Mouse (Mus musculus) limb, embryonic 11.5 days (tissue): ENCODE measurements around the gene Fam19a1. TPM values are rescaled to one million over a fixed set of nuclear protein-coding genes. Genes with fewer than 3 reads are reported as not detected.

Experiments used
- ATAC-seq: fragments of 200-750 bp; cut with Nextera tagmentation; 2 replicates; pipeline ENCODE4 v1.8.0; 2017; ENCODE audit warnings: low read depth; ENCODE audit not compliant: insufficient number of reproducible peaks, low FRiP score, low TSS enrichment
- DNase-seq: peaks from one replicate; pipeline ENCODE4 v3.0.0-alpha.2; 2015; ENCODE audit warnings: low spot score
- H3K27ac ChIP-seq: fragments of 300-500 bp; sonication (generic); replicated peaks from 2 replicates; pipeline ENCODE4 v1.5.1; 2014; ENCODE audit warnings: low read depth, mild to moderate bottlenecking, low read length
- H3K27me3 ChIP-seq: fragments of 300-500 bp; sonication (generic); 2 replicates; pipeline ENCODE4 v1.6.1; 2014; ENCODE audit warnings: mild to moderate bottlenecking, low read length, mixed read lengths; ENCODE audit not compliant: control insufficient read depth, insufficient read depth
- H3K36me3 ChIP-seq: fragments of 300-500 bp; sonication (generic); 2 replicates; pipeline ENCODE4 v1.6.1; 2014; ENCODE audit warnings: mild to moderate bottlenecking, low read length, moderate library complexity, mixed read lengths; ENCODE audit not compliant: control insufficient read depth, insufficient read depth
- H3K4me1 ChIP-seq: fragments of 300-500 bp; sonication (generic); 2 replicates; pipeline ENCODE4 v1.6.1; 2014; ENCODE audit warnings: low read length, mixed read lengths; ENCODE audit not compliant: control insufficient read depth, insufficient read depth
- H3K4me2 ChIP-seq: fragments of 300-500 bp; sonication (generic); 2 replicates; pipeline ENCODE4 v1.6.1; 2014; ENCODE audit warnings: low read depth, mild to moderate bottlenecking, moderate library complexity; ENCODE audit not compliant: severe bottlenecking
- H3K4me3 ChIP-seq: fragments of 300-500 bp; sonication (generic); 2 replicates; pipeline ENCODE4 v1.5.1; 2014; ENCODE audit warnings: low read depth, low read length
- H3K9ac ChIP-seq: fragments of 300-500 bp; sonication (generic); 2 replicates; pipeline ENCODE4 v1.6.1; 2014; ENCODE audit warnings: mild to moderate bottlenecking, low read length
- H3K9me3 ChIP-seq: fragments of 300-500 bp; sonication (generic); 2 replicates; pipeline ENCODE4 v1.6.1; 2016; ENCODE audit warnings: low read length; ENCODE audit not compliant: control insufficient read depth
- WGBS: fragments of 180-500 bp; shearing (Covaris S2); extraction: QIAGEN DNeasy Blood & Tissue Kit; methylation state at CpG from one replicate; pipeline ENCODE4 v1.1.7; 2014; 5-methylcytosine and 5-hydroxymethylcytosine counted together
- polyA plus RNA-seq: library from polyadenylated mRNA; unstranded; fragments of >200 nt; fragmentation: Nextera tagmentation; extraction: Ambion mirVana; gene quantifications from 2 replicates; pipeline ENCODE4 v1.2.1, GENCODE M21; 2014

Gene Fam19a1
- polyA plus RNA-seq, 1 experiment from 2014 or later: 4.0 TPM

- Histone ChIP-seq H3K36me3 (no peaks in the 10 kb centered on the region), H3K27ac (no peak overlapping the region), H3K27me3 (no peaks in the 10 kb centered on the region), H3K9ac (no peak overlapping the region), H3K4me3 (no peak overlapping the region), H3K9me3 (no peaks in the 10 kb centered on the region), H3K4me2 (no peak overlapping the region), H3K4me1 (no peaks in the 10 kb centered on the region)
- WGBS: 77% methylated on average over 3 of the region's 3 CpGs
- ATAC-seq (no peak), DNase-seq (no peak)
Observed at GRCm38 (mm10) chr6:96677813-96678212, 564.9 kb downstream of the Fam19a1 start.

Other genes starting within 250 kb of the Fam19a1 start
- gene 1700123L14Rik, start 53.1 kb downstream of the Fam19a1 start, polyA plus RNA-seq: not detected in 2 replicates